Mouse (Mus musculus): ENCODE results near the gene Pde4b. TPM values are rescaled to one million over a fixed set of nuclear protein-coding genes. Genes with fewer than 3 reads are reported as not detected.

Gene Pde4b
- polyA plus RNA-seq, 1 experiment: not detected

- TF ChIP-seq GATA1 (IDR thresholded peaks at IDR 0.05; ENCODE audit: low read length): no peak
These were observed 61.4 kb downstream of the Pde4b start for GRCm38 (mm10) chr4:102148766-102149165.

DNA sequence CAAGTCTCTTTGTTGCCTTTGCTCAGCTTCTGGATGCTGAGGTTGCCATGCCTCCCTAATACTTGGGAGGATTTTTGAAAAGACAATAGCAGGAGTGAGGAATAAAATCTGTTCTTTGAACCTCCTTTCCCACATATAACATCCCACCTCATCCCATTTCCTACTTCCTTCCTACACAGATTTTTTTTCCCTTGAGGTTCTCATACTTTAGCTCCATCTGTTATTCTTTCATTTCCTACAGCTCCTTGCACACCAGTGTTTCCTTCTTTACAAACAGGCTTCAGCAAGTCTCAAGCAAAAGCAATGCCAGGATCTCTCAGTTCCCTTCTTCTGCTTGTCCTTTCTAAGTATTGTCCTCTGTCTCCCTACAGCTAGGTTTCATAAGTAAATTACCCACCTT, 71.8 kb downstream of the Pde4b start:
- no peak for TF ChIP-seq GATA1 (IDR thresholded peaks at IDR 0.05; ENCODE audit: low read length)

GRCm38 (mm10) chr4:102171636-102172035, 84.3 kb downstream of the Pde4b start:
- TF ChIP-seq GATA1 (IDR thresholded peaks at IDR 0.05; ENCODE audit: low read length): no peak

- TF ChIP-seq GATA1 (IDR thresholded peaks at IDR 0.05; ENCODE audit: low read length): no peak
These were observed 85.4 kb downstream of the Pde4b start for GRCm38 (mm10) chr4:102172711-102173213.

GRCm38 (mm10) chr4:102175985-102176384, 88.6 kb downstream of the Pde4b start:
- no peak for TF ChIP-seq GATA1 (IDR thresholded peaks at IDR 0.05; ENCODE audit: low read length)

- TF ChIP-seq GATA1 (IDR thresholded peaks at IDR 0.05; ENCODE audit: low read length): no peak
These were observed 89.9 kb downstream of the Pde4b start for GRCm38 (mm10) chr4:102177258-102177657.

GRCm38 (mm10) chr4:102186888-102187287, 99.5 kb downstream of the Pde4b start:
- no peak for TF ChIP-seq GATA1 (IDR thresholded peaks at IDR 0.05; ENCODE audit: low read length)

- no peak for TF ChIP-seq GATA1 (IDR thresholded peaks at IDR 0.05; ENCODE audit: low read length)
These were observed 110.4 kb downstream of the Pde4b start for GRCm38 (mm10) chr4:102197707-102198106.

DNA sequence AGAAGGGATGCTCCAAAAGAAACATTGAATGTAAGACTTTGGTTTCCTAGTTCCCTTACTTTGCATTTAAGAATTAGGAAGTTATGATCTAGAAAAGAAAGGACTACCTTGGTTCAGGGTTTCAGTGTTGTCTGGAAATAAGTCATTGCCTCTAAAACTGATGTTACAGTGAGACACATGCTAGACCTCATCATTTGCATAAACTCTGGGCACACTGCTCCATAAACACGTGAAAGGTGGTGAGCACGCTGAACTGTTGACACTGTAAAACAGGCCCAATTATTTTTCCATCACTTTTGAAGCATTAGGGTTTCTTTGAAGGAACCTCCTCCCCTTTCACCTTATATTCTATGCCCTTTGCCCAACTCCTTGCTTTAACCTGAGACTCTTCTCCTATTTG, 122.4 kb downstream of the Pde4b start:
- TF ChIP-seq GATA1 (IDR thresholded peaks at IDR 0.05; ENCODE audit: low read length): no peak

DNA sequence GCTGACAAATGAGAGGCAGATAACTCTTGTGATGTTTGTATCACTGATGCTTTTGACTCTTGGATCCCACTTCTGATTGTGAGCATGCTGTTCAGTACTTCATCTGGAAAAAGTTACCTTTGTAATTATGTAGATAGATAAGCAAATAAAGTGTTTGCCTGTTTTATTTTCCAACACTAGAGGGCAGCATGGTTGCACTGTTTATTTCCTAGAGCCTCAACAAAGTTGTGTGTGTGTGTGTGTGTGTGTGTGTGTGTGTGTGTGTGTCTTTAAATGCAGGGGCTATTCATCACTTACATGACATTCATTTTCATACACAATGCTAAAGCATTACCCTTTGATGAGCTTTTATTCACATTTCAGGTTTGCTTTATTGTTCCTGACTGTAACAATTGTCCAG, 139.4 kb downstream of the Pde4b start:
- TF ChIP-seq GATA1 (IDR thresholded peaks at IDR 0.05; ENCODE audit: low read length): no peak

GRCm38 (mm10) chr4:102228953-102229586, 141.7 kb downstream of the Pde4b start:
- no peak for TF ChIP-seq GATA1 (IDR thresholded peaks at IDR 0.05; ENCODE audit: low read length)

GRCm38 (mm10) chr4:102230898-102231297, 143.6 kb downstream of the Pde4b start:
- TF ChIP-seq GATA1 (IDR thresholded peaks at IDR 0.05; ENCODE audit: low read length): no peak

DNA sequence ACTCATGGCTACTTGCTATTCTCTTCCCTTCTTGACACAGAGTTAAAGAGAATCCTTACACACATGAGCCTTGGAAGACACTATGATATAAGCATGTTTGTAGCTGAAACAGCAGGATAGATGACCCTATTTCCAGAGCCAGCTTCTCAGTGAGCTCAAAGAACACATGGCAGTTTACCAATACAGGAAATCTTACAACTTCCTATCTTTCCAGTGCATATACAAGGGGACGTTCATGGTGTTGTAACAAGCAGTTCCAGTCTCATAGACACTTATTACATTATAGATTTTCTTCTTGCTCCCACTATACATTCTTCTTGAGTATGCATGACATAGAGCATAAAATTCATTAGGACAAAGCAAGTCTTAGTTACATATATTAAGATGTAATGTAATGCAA, 146.3 kb downstream of the Pde4b start:
- TF ChIP-seq GATA1 (IDR thresholded peaks at IDR 0.05; ENCODE audit: low read length): no peak

DNA sequence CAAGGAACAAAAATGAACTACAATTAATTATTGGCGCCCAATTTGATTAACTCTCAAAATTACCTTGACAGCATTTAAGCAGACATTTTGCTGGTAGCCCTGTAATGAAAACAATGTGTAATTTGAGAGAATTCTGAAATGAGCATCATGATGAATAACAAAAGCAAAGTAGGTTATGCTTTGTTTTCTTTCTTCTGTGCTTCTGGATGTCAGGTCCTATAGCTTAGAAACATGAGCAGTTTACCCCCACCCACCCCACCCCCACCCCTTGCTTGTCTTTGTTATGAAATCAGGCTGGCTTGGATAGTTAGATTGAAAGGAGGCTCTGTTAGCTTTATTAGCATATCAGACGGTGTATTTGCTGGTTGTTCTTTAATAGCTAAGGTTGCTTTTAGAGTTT, 147.8 kb downstream of the Pde4b start:
- TF ChIP-seq GATA1 (IDR thresholded peaks at IDR 0.05; ENCODE audit: low read length): no peak

DNA sequence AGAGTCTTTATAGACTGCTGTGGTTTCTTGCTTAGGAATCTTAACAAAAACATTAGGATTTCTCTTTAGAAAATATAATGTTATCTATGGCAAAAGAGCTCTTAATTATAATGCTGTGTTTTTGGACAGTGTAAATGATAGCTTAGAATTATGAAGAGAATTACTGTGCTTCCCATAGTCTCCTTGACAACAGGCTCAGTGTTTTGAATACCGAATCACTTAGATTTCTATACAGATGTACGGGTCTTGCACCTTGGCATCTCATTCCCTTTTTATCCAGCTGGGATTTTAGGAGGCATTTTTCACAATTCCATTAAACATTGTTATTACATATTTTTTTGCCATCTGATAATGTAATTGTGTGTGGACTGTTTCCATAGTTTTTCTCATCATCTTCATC, 151.8 kb downstream of the Pde4b start:
- TF ChIP-seq GATA1 (IDR thresholded peaks at IDR 0.05; ENCODE audit: low read length): no peak

GRCm38 (mm10) chr4:102239657-102240390, 152.5 kb downstream of the Pde4b start:
- TF ChIP-seq GATA1 (IDR thresholded peaks at IDR 0.05; ENCODE audit: low read length): no peak
